Mouse (Mus musculus) brain, adult 2 months (tissue): ENCODE measurements at regions not wholly inside any gene's neighbourhood (a gene's known extent, or its start where the extent isn't known, plus 50 kb on each side); places are given as distances from the start of the nearest gene placed in this dataset.

Experiments
- DNase-seq: peaks from one replicate; pipeline ENCODE4 v3.0.0; 2011; ENCODE audit warnings: low read depth, low spot score

DNA sequence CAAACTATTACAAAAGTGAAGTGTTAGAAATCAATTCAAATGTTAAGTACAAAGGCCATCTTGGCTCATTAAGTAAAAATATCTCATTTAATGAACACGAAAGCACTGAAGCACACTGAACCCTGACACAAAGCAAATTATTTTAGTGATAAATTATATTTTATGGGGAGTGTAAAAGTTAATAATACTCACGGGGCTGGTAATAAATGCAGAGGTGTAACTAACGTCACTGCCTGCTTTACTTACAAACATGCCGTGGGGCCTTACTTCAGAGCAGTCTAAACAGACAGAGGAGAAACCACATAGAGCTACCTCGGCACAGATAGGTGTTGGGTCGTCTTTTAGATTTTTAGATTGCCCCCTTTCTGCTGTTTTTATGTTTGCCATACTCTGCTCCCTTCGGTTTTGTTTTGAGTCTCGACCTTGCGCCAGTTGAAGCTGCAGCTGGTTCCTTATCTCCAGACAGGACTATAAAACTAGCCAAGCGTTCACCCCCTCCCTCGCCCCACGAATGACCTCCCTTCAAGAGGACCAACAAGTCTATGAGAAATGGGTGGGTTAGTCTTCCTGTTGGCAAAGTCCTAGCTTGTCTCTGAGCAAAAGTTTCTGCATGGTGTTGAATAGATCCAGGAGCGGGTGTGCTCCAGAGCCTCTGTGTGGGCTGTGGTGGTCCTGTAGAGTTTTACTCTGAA lies 181.8 kb upstream of the Nr5a2 start:
- no peak for DNase-seq

DNA sequence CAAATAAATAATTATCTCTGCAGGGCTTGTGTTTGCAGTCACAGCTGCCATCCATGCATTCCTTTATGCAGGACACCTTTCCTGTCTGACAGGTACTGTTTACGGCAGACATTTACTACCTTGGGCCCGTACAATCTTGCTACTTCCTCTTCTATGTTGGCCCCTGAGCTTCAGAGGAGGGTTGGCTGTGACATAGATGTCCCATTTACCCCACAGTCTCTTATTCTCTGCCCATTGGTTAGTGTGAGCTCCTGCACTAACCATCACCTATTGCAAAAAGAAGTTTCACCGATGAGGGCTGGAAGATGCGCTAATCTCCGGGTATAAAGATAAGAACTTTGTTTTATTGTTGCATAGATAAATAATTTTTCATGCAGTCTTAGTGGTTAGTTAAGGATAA lies 181.1 kb upstream of the Nr5a2 start:
- no peak for DNase-seq

DNA sequence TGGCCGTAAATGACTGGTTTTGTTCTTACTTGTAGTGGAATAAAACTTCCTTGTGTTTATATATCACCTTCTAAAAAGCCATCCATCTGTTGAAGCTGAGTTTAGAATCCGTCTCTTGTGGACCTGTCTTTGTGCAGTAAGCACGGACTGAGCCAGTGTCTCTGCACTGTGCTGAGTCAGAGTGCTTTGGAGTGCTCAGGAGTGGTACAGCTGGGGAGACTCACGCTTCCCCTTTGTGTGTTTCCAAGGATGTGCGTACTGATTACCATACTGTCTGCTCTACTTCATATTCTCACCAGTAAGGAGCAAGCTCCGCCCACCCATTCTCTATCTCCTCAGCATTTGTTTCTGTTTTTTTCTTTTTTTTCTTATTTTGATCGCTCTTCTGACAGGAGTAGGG lies 175.9 kb upstream of the Nr5a2 start:
- DNase-seq, result peak; percentile 60

DNA sequence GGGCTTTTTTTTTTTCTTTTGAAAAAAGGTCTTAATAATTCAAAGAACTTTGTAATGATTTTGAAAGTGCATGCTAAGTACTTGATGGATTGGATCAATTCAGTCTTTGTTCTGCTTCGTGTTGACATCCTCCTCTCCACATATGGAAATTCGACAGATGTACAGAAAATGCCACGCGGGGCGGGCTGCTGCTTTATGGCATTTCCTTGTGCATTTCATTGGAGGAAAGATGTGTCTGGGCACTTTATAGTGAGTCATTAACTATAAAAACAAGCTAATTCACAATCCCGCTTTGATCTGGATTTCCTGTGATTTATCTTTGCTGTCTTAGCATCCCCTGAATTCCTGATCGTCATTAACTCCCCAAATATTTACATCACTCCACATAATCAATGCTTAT lies 173.5 kb upstream of the Nr5a2 start:
- no peak for DNase-seq

DNA sequence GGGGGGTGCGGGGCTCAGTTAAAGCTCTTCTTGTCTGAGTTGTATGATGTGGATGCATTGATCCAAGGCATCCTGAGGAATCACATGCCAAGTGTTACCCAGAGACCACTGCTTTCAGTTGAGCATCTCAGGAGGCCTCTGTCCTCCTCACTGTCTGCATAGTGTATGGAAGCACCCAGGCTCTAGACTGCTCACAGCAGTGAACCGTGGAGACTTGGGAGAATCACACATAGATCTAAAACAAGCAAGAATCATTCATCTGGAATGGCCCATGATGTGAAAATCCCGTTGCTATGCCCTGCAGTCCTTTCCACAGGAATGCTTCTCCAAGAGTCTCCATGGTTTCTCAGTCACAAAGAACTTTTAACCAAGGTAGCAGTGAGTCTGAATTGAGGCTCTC lies 170.0 kb upstream of the Nr5a2 start:
- DNase-seq, result no peak

DNA sequence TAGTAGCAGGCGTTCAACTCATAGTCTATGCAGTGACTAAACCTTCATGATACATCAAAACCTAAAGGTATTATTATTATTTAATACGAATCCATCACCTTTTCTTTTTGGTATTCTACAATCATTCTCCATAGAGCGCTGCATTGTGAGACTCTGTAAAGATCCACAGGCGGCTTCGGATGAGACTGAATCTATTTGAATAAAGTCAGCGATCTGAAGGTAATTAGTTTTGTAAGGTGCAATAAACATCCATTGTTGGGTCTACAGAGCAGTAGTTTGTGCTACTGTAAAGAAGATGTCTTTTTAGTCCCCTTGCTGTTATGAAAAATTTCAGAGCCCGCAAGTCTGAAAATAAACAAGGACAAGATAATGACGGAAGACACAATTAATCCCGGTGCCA lies 168.9 kb upstream of the Nr5a2 start:
- no peak for DNase-seq

DNA sequence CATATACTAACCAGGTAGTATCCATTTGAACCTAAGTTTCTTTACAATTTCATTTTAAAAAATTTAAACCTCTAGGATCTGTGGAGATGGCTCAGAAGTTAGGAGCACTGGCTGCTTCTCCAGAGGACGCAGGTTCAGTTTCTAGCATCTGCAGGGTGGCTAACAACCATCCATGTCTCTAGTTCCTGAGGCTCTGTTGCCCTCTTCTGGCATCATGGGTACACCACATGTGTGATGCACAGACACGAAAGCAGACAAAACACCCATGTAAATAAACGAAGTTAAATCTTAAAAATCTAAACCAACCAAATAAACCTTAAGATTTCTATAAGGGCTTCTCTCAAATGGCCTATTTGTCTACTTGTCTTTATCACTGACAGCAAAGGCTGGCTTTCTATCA lies 157.6 kb upstream of the Nr5a2 start:
- DNase-seq, result no peak

DNA sequence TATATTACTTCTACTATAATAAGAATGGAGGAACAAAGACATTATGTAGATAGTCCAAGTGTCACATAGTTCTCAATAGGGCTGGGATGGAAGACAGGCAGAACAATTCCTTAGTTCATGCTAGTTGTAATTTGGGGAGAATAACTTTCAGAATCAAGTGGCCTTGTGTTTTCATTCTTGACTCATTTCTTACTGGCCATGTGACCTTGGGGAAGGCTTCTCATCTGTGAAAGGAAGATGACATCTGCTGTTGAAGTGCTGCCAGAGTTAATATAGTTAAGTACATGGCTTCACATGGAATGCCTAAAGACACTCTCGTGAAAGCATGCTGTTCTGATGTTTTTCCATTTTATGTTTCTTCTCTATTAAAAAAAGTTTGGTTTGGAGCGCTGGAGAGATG lies 146.2 kb upstream of the Nr5a2 start:
- DNase-seq, result no peak

DNA sequence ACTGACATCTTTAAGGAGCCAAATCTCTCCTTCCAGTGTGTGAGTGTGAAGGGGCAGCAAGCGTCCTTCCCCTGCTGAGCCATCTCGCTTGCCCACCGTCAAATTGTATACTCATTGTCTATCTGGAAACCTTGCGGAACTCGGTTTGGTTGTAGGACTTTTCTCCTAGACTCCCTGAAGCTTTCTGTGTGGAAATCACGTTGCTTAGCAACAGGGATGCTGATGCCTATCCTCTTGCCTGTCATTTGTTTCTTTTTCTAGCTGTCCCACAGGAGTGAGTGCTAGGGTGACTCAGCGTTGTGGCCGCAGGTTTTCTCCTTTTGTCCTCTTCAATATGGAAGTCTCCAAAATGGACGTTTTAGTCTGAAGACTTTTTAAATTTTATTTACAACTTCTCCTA lies 131.5 kb upstream of the Nr5a2 start:
- DNase-seq, result peak; percentile 76

DNA sequence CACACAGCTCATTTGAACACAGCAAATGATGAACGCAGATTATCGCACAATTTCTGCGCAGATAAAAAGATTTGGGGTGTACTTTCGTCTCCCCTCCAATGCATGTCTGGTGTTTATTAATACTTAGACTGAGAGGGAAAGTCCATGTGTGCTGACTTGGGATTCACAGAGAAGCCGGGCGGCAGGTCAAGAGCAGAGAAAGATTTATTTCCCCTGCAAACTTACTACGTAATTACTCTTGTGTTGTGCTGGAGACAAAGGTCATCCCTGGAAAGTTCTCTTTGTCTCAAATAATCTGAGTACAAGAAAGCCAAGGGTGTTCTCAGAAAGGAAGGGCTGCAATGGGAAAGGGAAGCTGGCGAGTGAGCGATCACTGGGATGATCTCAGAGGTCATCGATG lies 127.9 kb upstream of the Nr5a2 start:
- DNase-seq, result no peak

DNA sequence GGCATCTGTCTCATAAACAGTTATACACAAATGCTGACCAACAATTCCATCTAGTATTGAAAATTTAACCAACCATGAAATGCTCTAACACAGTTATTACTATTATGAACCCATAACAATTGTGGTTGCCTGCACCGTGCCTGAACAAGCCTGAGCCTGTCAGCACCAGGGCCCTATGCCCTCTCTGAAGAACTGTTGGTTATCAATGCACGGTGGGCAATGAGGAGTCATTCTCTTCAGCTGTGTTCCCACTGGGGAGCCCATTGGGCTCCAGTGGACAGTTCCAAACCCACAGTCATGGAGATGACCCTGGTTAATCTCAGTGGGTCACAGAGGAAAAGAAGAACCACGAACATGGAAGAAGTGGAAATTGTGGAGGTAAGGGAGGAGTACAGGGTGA lies 126.5 kb upstream of the Nr5a2 start:
- no peak for DNase-seq

DNA sequence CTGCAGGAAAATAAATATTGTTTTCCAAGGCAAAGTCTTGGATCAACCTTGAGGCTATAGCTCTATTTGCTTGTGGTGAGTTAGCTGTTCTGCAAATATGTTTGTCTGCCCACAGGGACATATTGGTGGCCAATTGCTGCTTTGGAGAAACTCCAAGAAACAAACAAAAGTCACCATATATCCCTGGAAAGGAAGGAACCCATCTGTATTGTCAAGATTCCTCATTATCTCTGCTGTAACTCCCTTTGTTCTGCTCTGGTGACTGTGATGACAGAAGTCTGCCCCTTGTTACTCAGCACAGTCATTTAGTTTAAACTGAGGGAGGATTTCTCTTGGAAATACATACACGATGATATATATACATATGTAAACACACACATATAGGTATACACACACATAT lies 123.3 kb upstream of the Nr5a2 start:
- DNase-seq, result peak; percentile 2

DNA sequence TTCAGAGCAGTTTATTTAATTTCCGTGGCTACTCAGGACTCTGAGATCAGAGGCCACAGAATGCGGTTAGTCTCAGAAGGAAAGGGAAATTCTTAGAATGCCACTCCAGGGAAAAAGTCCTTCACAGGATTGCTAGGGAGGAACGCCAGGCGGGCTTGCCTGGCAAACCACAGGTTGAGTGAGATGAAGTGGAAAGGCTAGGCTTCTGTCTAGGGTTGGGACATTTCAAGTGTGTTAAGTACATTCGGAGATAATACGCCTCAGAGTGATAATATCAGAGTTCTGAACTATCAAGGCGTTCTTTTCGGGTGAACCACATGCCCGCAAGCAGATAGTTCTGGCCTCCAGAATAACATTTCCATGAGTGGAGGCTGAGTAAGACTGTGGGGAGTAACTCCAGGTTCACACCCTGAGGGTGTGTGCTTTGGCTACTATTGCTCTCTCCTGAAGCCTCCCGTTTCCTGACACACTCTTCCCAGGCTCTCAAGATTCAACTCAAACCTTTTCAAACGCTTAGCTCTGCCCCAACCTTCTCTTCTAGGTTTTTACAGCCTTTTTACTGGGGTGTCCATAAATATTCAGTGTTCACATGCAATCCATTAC lies 119.3 kb upstream of the Nr5a2 start:
- DNase-seq, result no peak

DNA sequence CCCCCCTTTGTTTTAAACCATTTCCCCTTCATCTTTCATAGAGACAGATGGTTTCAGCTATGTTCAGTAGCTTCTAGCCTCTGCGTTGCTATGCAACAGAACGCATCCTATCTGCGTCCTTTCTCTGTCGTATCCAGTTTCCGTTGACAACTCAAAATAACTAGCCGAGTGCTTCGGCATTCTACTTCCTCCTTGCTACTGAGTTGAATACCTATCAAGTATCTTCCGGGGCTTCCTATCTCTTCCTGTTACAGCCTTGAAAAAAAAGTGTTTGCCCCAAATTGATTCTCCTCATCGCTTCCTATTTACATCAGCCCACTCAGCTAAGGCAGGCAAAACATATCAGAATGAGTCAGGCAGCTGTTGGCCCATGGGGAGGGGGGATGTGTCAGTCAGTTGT lies 114.5 kb upstream of the Nr5a2 start:
- peak; percentile 87 for DNase-seq

DNA sequence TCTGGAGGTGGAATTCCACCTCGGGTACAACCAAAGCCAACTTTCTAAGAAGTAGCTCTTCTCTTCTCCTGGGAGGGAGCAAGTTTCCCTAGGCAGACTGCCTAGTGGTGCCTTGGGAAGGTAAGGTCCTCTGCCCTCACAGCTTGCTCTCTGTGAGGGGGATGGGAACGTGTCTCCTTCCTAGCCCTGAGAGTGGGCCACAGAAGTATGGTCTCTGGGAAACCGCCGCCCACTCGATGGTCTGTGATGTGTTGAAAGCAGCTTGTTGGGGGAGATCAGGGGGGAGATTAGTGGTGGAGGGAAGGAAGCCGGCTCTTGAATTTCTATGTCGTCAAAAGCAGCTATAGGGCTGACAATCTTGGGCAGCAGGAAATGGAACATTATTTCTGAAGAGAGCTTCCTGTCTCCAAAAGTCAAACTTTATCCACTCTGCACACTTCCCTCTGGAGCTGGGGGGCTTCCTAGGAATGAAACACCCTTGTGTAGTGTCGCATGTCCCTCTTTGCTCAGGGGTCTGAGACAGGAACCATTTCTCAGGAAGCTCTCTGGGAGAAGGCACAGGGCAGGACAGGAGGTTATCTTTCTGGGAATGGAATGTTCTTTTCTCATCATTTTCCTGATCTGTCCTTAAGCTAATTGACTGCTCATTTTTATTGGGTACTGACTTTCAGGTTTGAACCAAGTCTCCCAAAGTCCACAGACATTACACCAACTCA lies 113.8 kb upstream of the Nr5a2 start:
- DNase-seq, result peak; percentile 3

DNA sequence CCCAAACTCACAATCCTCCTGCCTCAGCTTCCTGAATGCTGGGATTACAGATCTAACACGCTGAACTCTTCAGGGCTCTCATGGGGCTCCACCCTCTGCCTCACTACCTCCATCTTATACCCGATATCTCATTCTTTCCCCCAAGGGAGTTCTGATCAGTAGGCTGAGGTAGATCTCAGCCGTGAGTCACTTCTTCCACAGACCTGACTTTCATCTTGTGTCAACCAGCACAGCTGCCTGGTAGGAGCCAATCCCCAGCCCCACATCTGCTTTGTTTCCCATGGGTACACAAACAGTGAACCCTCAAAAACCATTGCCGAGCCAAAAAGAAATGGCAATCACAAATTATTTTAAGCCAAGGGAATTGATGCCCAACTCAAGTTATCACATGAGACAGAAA lies 100.7 kb upstream of the Nr5a2 start:
- no peak for DNase-seq

DNA sequence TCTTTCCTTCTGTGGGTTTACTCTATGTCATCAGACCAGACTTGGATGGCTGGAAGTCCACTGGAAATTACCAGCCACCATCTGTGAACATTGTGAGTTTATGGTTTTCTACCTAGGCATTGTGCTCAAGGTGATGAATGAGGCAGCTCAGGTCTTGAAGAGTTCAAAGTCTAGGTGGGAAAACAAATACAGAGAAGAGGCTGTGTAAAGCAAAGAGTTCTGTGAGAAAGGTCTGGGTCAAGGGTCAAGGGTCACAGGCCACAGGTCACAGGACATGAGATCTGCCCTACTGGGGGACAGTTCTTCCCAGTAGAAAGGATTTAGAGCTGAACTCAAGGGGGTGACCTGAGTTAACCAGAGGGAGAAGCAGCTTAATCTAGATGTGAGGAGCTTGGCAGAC lies 92.9 kb upstream of the Nr5a2 start:
- no peak for DNase-seq

DNA sequence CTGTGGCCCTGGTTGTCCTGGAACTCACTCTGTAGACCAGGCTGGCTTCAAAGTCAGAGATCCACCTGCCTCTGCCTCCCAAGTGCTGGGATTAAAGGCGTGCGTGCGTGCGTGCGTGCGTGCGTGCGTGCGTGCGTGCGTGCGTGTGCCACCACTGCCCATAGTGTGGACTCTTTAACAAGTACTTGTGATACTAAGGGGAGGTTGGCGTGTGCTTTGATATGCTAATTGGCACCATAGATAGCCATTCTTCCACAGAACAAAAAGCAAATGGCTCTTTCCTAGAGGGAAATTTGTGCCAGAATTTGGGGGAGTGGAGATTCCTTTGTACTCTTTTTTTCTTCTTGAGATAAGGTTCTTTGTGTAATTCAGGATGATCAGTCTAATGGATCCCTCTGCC lies 91.3 kb upstream of the Nr5a2 start:
- DNase-seq, result no peak

DNA sequence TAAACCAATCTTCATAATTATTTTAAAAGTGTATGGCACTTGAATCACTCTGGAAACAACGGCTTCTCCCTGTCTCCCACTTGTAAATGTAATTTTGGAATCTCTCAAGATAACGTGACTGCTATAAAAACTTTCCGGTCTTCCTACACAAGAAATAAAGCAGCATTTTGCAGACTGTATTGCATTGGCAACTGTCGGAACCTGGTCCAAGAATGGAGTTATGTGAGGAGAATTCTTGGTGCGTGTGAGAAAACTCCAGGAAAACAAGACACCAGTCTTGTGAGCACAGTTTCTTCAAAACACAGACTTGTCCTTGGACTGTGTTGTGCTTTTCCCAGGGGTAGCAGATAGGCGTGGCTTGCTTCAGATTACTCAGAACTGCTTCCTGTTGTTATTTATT lies 83.8 kb upstream of the Nr5a2 start:
- peak; percentile 50 for DNase-seq

DNA sequence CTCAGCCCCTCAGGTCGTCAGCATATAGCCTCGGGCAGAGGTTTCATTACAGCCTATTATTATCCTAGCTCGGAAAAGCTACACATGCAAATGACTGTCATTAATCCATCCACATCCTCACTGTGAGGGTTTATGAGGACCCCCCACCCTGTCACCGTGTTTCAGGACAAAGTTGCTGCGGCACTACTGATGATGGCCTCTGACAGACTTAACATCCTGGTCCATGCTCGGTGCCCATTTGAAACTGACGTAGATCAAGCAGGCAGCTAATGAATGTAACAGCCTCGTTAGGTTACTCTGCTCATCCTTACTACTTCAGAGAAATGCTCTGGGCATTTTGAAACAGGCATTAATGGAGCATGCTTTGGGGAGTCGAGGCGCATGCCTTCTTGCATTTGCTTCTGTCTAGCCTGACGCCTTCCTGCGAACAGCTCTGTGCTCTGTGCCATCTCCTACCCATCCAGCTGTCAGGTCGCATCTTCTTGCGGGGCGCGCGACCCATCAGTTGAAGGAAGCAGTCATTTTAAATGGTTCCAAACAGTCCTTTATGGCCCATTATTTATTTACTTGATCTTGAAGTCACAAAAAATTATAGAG lies 82.3 kb upstream of the Nr5a2 start:
- DNase-seq, result no peak

DNA sequence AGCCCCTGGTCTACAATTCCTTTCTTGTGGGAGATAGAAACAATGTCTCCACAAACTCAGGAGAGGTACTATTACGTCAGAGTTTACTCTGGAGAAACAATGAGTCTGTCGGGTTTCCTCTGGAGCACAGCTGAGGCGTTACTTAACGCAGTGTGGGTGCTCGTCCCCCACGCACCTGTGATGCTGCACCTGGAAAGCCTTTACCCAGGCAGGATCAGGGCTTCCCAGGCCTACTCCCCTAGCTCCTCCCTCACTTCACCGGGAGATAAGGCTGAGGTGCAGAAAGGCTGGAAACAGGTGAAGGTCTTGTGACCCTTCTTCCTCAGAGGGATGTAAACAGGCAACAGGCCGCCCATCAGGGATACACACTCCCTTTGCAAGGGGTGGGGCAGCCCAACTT lies 80.7 kb upstream of the Nr5a2 start:
- DNase-seq, result no peak

DNA sequence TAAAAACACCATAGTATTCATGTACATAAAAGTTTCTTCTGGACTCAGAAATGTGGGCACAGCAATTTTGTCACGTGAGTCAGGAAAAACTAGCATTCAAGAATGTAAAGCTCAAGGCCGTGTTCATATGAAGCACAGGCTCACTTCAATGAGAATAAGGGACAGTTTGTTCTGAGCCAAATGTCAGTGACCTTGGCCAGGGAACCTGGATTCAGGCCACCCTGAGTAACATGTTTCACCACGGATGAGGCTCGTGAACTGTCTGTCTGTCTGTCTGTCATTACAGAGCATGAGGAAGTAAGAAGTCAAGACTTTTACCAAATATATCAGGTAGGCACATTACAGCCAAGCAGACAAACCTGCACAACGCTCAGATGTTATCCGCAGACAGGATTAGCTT lies 74.3 kb upstream of the Nr5a2 start:
- no peak for DNase-seq

DNA sequence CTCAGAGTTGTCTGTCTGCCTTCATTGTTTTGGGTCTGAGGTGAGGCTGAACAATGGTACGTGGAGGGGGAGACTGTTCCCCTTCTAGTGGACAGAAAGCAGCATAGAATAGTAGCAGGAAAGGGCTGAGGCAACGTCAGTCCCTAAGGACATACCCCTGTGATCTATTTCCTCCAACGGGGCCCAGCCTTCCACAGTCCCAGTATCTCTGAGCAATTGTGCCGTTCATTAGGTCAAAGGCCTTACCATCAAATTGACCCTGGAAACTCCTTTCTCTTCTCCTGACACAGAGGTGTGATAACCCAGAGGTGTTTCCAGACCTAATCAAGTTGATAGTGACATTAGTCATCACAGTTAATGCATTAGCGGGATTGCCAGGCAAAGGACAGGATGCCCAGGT lies 73.4 kb upstream of the Nr5a2 start:
- DNase-seq, result no peak
